Mouse (Mus musculus) stomach, embryonic 15.5 days (tissue): ENCODE measurements around the gene Ergic1. TPM values are rescaled to one million over a fixed set of nuclear protein-coding genes. Genes with fewer than 3 reads are reported as not detected.
A peak's percentile ranks its signal among the peaks of the same experiment; 100 is the strongest.

Experiments used
- ATAC-seq: fragments of 200-750 bp; cut with Nextera tagmentation; 2 replicates; pipeline ENCODE4 v1.8.0; 2017; ENCODE audit warnings: low read depth, moderate number of reproducible peaks, moderate TSS enrichment; ENCODE audit not compliant: insufficient read depth, low FRiP score
- H3K27ac ChIP-seq: fragments of 300-500 bp; sonication (generic); 2 replicates; pipeline ENCODE4 v1.5.1; 2015; ENCODE audit warnings: mild to moderate bottlenecking, inconsistent platforms
- H3K27me3 ChIP-seq: fragments of 300-500 bp; sonication (generic); replicated peaks from 2 replicates; pipeline ENCODE4 v1.6.1; 2015; ENCODE audit warnings: inconsistent platforms
- H3K36me3 ChIP-seq: fragments of 300-500 bp; sonication (generic); 2 replicates; pipeline ENCODE4 v1.6.1; 2015; ENCODE audit warnings: inconsistent platforms
- H3K4me1 ChIP-seq: fragments of 300-500 bp; sonication (generic); 2 replicates; pipeline ENCODE4 v1.6.1; 2015; ENCODE audit warnings: inconsistent platforms
- H3K4me2 ChIP-seq: fragments of 300-500 bp; sonication (generic); 2 replicates; pipeline ENCODE4 v1.6.1; 2015; ENCODE audit warnings: mild to moderate bottlenecking, inconsistent platforms
- H3K4me3 ChIP-seq: fragments of 300-500 bp; sonication (generic); replicated peaks from 2 replicates; pipeline ENCODE4 v1.5.1; 2015; ENCODE audit warnings: inconsistent platforms
- H3K9ac ChIP-seq: fragments of 300-500 bp; sonication (generic); 2 replicates; pipeline ENCODE4 v1.6.1; 2015; ENCODE audit warnings: inconsistent platforms
- H3K9me3 ChIP-seq: fragments of 300-500 bp; sonication (generic); 2 replicates; pipeline ENCODE4 v1.6.1; 2016; ENCODE audit warnings: inconsistent platforms
- WGBS: fragments of 180-500 bp; shearing (Covaris S2); methylation state at CpG from one replicate; pipeline ENCODE4 v1.1.7; 2015; 5-methylcytosine and 5-hydroxymethylcytosine counted together
- polyA plus RNA-seq: library from polyadenylated mRNA; unstranded; fragments of >200 nt; fragmentation: Nextera tagmentation; extraction: Ambion mirVana; gene quantifications from 2 replicates; pipeline ENCODE4 v1.2.1, GENCODE M21; 2015

The Ergic1 gene
- 106 and 113 TPM in 2 replicates for polyA plus RNA-seq

GRCm38 (mm10) chr17:26561290-26561640, at the start of gene Ergic1:
Ergic1 (plus strand) TSS chr17:26561489.
- H3K4me1 ChIP-seq = peaks cover 32% of the 10 kb centered on the region
- H3K9me3 ChIP-seq = no peaks in the 10 kb centered on the region
- no peaks in the 10 kb centered on the region; the same call in none of the 2 replicates for H3K36me3 ChIP-seq
- under 1% methylated on average over 29 of the region's 36 CpGs for WGBS
- H3K4me2 ChIP-seq = peak within 1 kb of the TSS; percentile 81
- peak; percentile 91 for ATAC-seq
- no peaks in the 10 kb centered on the region for H3K27me3 ChIP-seq
- H3K27ac ChIP-seq = peak within 1 kb of the TSS; percentile 62
- peak within 1 kb of the TSS; percentile 67 for H3K4me3 ChIP-seq
- H3K9ac ChIP-seq = peak within 1 kb of the TSS; percentile 73

GRCm38 (mm10) chr17:26511816-26512774, 49.2 kb upstream of the Ergic1 start:
- H3K9me3 ChIP-seq = no peaks in the 10 kb centered on the region
- no peaks in the 10 kb centered on the region for H3K36me3 ChIP-seq
- H3K4me2 ChIP-seq = no peak overlapping the region
- WGBS = 49% methylated on average over 7 of the region's 7 CpGs
- no peak overlapping the region for H3K4me3 ChIP-seq
- no peaks in the 10 kb centered on the region for H3K27me3 ChIP-seq
- no peak for ATAC-seq
- H3K4me1 ChIP-seq = peaks cover 35% of the 10 kb centered on the region
- H3K9ac ChIP-seq = no peak overlapping the region
- H3K27ac ChIP-seq = peak overlapping the region; percentile 23; the same call in 1 of the 2 replicates

- ATAC-seq = no peak
- peak overlapping the region; percentile 23; the same call in 1 of the 2 replicates for H3K27ac ChIP-seq
- H3K9me3 ChIP-seq = no peaks in the 10 kb centered on the region
- H3K9ac ChIP-seq = no peak overlapping the region
- peaks cover 34% of the 10 kb centered on the region for H3K4me1 ChIP-seq
- 60% methylated on average over 7 of the region's 7 CpGs for WGBS
- no peak overlapping the region for H3K4me3 ChIP-seq
- no peaks in the 10 kb centered on the region for H3K36me3 ChIP-seq
- no peak overlapping the region for H3K4me2 ChIP-seq
- H3K27me3 ChIP-seq = no peaks in the 10 kb centered on the region
Measured at GRCm38 (mm10) chr17:26512961-26513360, 48.3 kb upstream of the Ergic1 start.

GRCm38 (mm10) chr17:26513459-26514290, 47.6 kb upstream of the Ergic1 start:
- H3K4me3 ChIP-seq = no peak overlapping the region
- ATAC-seq = no peak
- 77% methylated on average over 6 of the region's 6 CpGs for WGBS
- H3K4me1 ChIP-seq = peaks cover 34% of the 10 kb centered on the region
- no peaks in the 10 kb centered on the region for H3K36me3 ChIP-seq
- H3K27me3 ChIP-seq = no peaks in the 10 kb centered on the region
- no peak overlapping the region for H3K4me2 ChIP-seq
- H3K9ac ChIP-seq = no peak overlapping the region
- no peak overlapping the region for H3K27ac ChIP-seq
- no peaks in the 10 kb centered on the region for H3K9me3 ChIP-seq

GRCm38 (mm10) chr17:26514581-26515030, 46.7 kb upstream of the Ergic1 start:
- ATAC-seq = peak; percentile 83; the same call in 1 of the 2 replicates
- 68% methylated on average over 3 of the region's 3 CpGs for WGBS
- Histone ChIP-seq H3K4me2 (no peak overlapping the region), H3K27ac (no peak overlapping the region), H3K36me3 (no peaks in the 10 kb centered on the region), H3K4me1 (peaks cover 28% of the 10 kb centered on the region), H3K9ac (no peak overlapping the region), H3K27me3 (no peaks in the 10 kb centered on the region), H3K4me3 (no peak overlapping the region), H3K9me3 (no peaks in the 10 kb centered on the region)

GRCm38 (mm10) chr17:26515675-26516074, 45.6 kb upstream of the Ergic1 start:
- Histone ChIP-seq H3K27ac (no peak overlapping the region), H3K9me3 (no peaks in the 10 kb centered on the region), H3K27me3 (no peaks in the 10 kb centered on the region), H3K4me1 (peaks cover 19% of the 10 kb centered on the region), H3K36me3 (no peaks in the 10 kb centered on the region), H3K9ac (no peak overlapping the region), H3K4me2 (no peak overlapping the region), H3K4me3 (no peak overlapping the region)
- 77% methylated on average over 4 of the region's 4 CpGs for WGBS
- ATAC-seq = no peak

- Histone ChIP-seq H3K27ac (no peak overlapping the region), H3K36me3 (no peaks in the 10 kb centered on the region), H3K9me3 (no peaks in the 10 kb centered on the region), H3K4me1 (no peaks in the 10 kb centered on the region), H3K27me3 (no peaks in the 10 kb centered on the region), H3K4me2 (no peak overlapping the region), H3K9ac (no peak overlapping the region), H3K4me3 (no peak overlapping the region)
- WGBS = 76% methylated on average over 3 of the region's 3 CpGs
- no peak for ATAC-seq
Measured at GRCm38 (mm10) chr17:26518306-26518705, 43.0 kb upstream of the Ergic1 start.

GRCm38 (mm10) chr17:26522711-26523110, 38.6 kb upstream of the Ergic1 start:
- Histone ChIP-seq H3K9me3 (no peaks in the 10 kb centered on the region), H3K27ac (no peak overlapping the region), H3K9ac (no peak overlapping the region), H3K4me3 (no peak overlapping the region), H3K4me1 (no peaks in the 10 kb centered on the region), H3K4me2 (no peak overlapping the region), H3K27me3 (no peaks in the 10 kb centered on the region), H3K36me3 (no peaks in the 10 kb centered on the region)
- ATAC-seq = no peak
- WGBS = 58% methylated on average over 4 of the region's 4 CpGs

- Histone ChIP-seq H3K27me3 (no peaks in the 10 kb centered on the region), H3K4me2 (no peak overlapping the region), H3K4me1 (no peaks in the 10 kb centered on the region), H3K9me3 (no peaks in the 10 kb centered on the region), H3K4me3 (no peak overlapping the region), H3K9ac (no peak overlapping the region), H3K36me3 (no peaks in the 10 kb centered on the region), H3K27ac (no peak overlapping the region)
- ATAC-seq = no peak
Measured at GRCm38 (mm10) chr17:26524316-26524715, 37.0 kb upstream of the Ergic1 start.

- no peak overlapping the region for H3K4me3 ChIP-seq
- H3K27ac ChIP-seq = no peak overlapping the region
- H3K9me3 ChIP-seq = no peaks in the 10 kb centered on the region
- no peaks in the 10 kb centered on the region for H3K36me3 ChIP-seq
- ATAC-seq = no peak
- H3K27me3 ChIP-seq = no peaks in the 10 kb centered on the region
- H3K4me2 ChIP-seq = no peak overlapping the region
- H3K4me1 ChIP-seq = no peaks in the 10 kb centered on the region
- H3K9ac ChIP-seq = no peak overlapping the region
- WGBS = 88% methylated on average over 4 of the region's 4 CpGs
Measured at GRCm38 (mm10) chr17:26524801-26525200, 36.5 kb upstream of the Ergic1 start.

GRCm38 (mm10) chr17:26525316-26525715, 36.0 kb upstream of the Ergic1 start:
- Histone ChIP-seq H3K9ac (no peak overlapping the region), H3K4me3 (no peak overlapping the region), H3K27ac (no peak overlapping the region), H3K36me3 (no peaks in the 10 kb centered on the region), H3K9me3 (no peaks in the 10 kb centered on the region), H3K4me2 (no peak overlapping the region), H3K27me3 (no peaks in the 10 kb centered on the region), H3K4me1 (no peaks in the 10 kb centered on the region)
- ATAC-seq = no peak
- 68% methylated on average over 7 of the region's 7 CpGs for WGBS

- H3K4me3 ChIP-seq = no peak overlapping the region
- no peak overlapping the region for H3K27ac ChIP-seq
- no peaks in the 10 kb centered on the region for H3K27me3 ChIP-seq
- no peak overlapping the region for H3K9ac ChIP-seq
- no peak overlapping the region for H3K4me2 ChIP-seq
- H3K4me1 ChIP-seq = peaks cover 10% of the 10 kb centered on the region; the same call in 1 of the 2 replicates
- no peaks in the 10 kb centered on the region for H3K9me3 ChIP-seq
- 93% methylated on average over 9 of the region's 9 CpGs for WGBS
- no peak for ATAC-seq
- no peaks in the 10 kb centered on the region for H3K36me3 ChIP-seq
Measured at GRCm38 (mm10) chr17:26527291-26527690, 34.0 kb upstream of the Ergic1 start.
